ENCODE assay signal across 8 mouse cellular contexts in genomic region chr3:123508675-123509376, GRCm38 (mm10).
A peak's percentile ranks its signal among the peaks of the same experiment; 100 is the strongest.
DNase-seq lines count a peak whose midpoint lies in the region; ATAC-seq and TF ChIP-seq lines count a peak whose summit lies in the region.

No protein-coding gene starts in this region.

- peak overlapping the region; percentile 66 for H3K4me3 ChIP-seq in lung, postnatal 0 days (ENCODE audit: low read depth, low read length)
- peak overlapping the region; percentile 83 for H3K4me3 ChIP-seq in liver, embryonic 13.5 days (replicated peaks)
- peak overlapping the region; percentile 78 for H3K4me3 ChIP-seq in small intestine, adult 2 months (ENCODE audit: low read depth, low read length)

- TF ChIP-seq CTCF in lung, postnatal 0 days (IDR thresholded peaks at IDR 0.05), result peak; percentile 57
- no peak for TF ChIP-seq CTCF in small intestine, adult 2 months (IDR thresholded peaks at IDR 0.05; ENCODE audit: extremely low read depth, insufficient read length, insufficient replicate concordance, low read depth, low read length)

- H3K36me3 ChIP-seq in lung, postnatal 0 days (ENCODE audit: insufficient read depth, low read length), result no peaks in the 10 kb centered on the region
- peaks cover 18% of the 10 kb centered on the region for H3K36me3 ChIP-seq in liver, embryonic 13.5 days
- peaks cover 8% of the 10 kb centered on the region for H3K36me3 ChIP-seq in small intestine, adult 2 months (ENCODE audit: control insufficient read depth, insufficient read depth, low read length)

- no peaks in the 10 kb centered on the region for H3K27me3 ChIP-seq in lung, postnatal 0 days (replicated peaks; ENCODE audit: insufficient read depth, low read length)
- H3K27me3 ChIP-seq in liver, embryonic 13.5 days, result no peaks in the 10 kb centered on the region
- H3K27me3 ChIP-seq in small intestine, adult 2 months (ENCODE audit: control insufficient read depth, insufficient read depth, low read length), result no peaks in the 10 kb centered on the region

- H3K9ac ChIP-seq in lung, postnatal 0 days (replicated peaks; ENCODE audit: low read depth), result peak overlapping the region; percentile 72
- peak overlapping the region; percentile 91 for H3K9ac ChIP-seq in liver, embryonic 13.5 days

- no peaks in the 10 kb centered on the region for H3K9me3 ChIP-seq in lung, postnatal 0 days (ENCODE audit: low read length)
- no peaks in the 10 kb centered on the region for H3K9me3 ChIP-seq in liver, embryonic 13.5 days (replicated peaks)

- peak; percentile 78 for TF ChIP-seq EP300 in lung, postnatal 0 days (IDR thresholded peaks at IDR 0.05)

- H3K4me1 ChIP-seq in lung, postnatal 0 days (ENCODE audit: insufficient read depth, low read depth, low read length), result no peaks in the 10 kb centered on the region
- peaks cover 21% of the 10 kb centered on the region for H3K4me1 ChIP-seq in liver, embryonic 13.5 days (replicated peaks)
- no peaks in the 10 kb centered on the region for H3K4me1 ChIP-seq in small intestine, adult 2 months (ENCODE audit: control insufficient read depth, insufficient read depth, insufficient read length, low read length)

- no peak for DNase-seq in cerebellum, adult 8-10 months
- DNase-seq in lung, postnatal 0 days (ENCODE audit: low spot score), result peak; percentile 73
- DNase-seq in lung, postnatal 10 days, result no peak
- no peak for DNase-seq in liver, embryonic 13.5 days
- DNase-seq in spleen, postnatal 14 days (ENCODE audit: low spot score in 2 of 2), result no peak

- peak; percentile 74 for TF ChIP-seq POLR2A in small intestine, adult 2 months (IDR thresholded peaks at IDR 0.05; ENCODE audit: low read depth, low read length)

- H3K27ac ChIP-seq in lung, postnatal 0 days (ENCODE audit: low read length), result peak overlapping the region; percentile 97
- peak overlapping the region; percentile 98 for H3K27ac ChIP-seq in liver, embryonic 13.5 days
- peak overlapping the region; percentile 99 for H3K27ac ChIP-seq in small intestine, adult 2 months (ENCODE audit: insufficient read depth, low read depth, low read length)

- peak; percentile 43; the same call in 1 of the 2 replicates for ATAC-seq in cerebellum, adult (ENCODE audit: insufficient number of reproducible peaks, low FRiP score, low TSS enrichment)
- peak; percentile 61 for ATAC-seq in lung, postnatal 0 days
- ATAC-seq in erythroid progenitor cell, adult 5-6 weeks (replicated peaks; ENCODE audit: low FRiP score, poor library complexity, severe bottlenecking), result peak; percentile 57
- peak; percentile 65 for ATAC-seq in liver, embryonic 13.5 days (ENCODE audit: low read depth)

- H3K4me2 ChIP-seq in lung, postnatal 0 days (replicated peaks; ENCODE audit: low read depth, low read length), result peak overlapping the region; percentile 71
- H3K4me2 ChIP-seq in liver, embryonic 13.5 days, result peak overlapping the region; percentile 81

- under 1% methylated on average over 36 of the region's 36 CpGs for WGBS in lung, postnatal 0 days
- WGBS in liver, embryonic 13.5 days (ENCODE audit: insufficient replicate concordance), result under 1% methylated on average over 36 of the region's 36 CpGs
- under 1% methylated on average over 36 of the region's 36 CpGs for WGBS in small intestine, adult 2 months
